Mouse (Mus musculus) heart, postnatal 14 days (tissue): Measurements from ENCODE around the gene Zcchc2. TPM values are rescaled to one million over a fixed set of nuclear protein-coding genes. Genes with fewer than 3 reads are reported as not detected.
A peak's percentile ranks its signal among the peaks of the same experiment; 100 is the strongest.

ENCODE experiments used
- DNase-seq, 2 experiments: peaks; one replicate each; pipeline ENCODE4 v3.0.0; 2021 to 2022
- intact Hi-C: fragments of 180-260 bp; cut with DNase I; formaldehyde crosslinking; loops from one replicate; pipeline ENCODE4 v1.15.1; 2025
- total RNA-seq, 2 experiments: library from RNA; stranded (reverse); gene quantifications; 2 replicates each; pipeline ENCODE4 v1.2.3; 2021

Gene Zcchc2
- total RNA-seq, 2 experiments from 2014 or later, result 8.6 to 10.4 TPM

DNA sequence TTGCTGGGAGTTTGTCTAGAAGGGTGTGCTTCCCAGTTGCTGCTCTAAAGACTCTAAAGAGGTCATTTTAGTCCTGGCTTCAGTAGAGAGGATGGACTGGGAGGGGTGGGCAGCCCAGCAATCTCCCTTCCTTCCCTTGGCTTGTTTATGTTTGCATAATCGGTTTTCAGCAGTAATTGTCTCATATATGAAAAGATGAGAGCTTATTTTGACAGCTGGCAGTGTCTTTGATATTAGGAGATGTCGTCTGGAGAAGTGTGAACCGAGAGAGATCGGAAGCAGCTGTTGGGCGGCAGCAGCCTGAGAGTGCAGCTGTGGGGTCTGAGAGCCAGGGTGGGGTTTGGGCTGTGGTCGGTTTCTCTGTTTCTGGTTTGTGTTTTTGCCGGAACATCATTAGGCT lies 75.5 kb downstream of the Zcchc2 start:
- intact Hi-C loops, result no loop called here
- DNase-seq, result peak; percentile 18 to 35

DNA sequence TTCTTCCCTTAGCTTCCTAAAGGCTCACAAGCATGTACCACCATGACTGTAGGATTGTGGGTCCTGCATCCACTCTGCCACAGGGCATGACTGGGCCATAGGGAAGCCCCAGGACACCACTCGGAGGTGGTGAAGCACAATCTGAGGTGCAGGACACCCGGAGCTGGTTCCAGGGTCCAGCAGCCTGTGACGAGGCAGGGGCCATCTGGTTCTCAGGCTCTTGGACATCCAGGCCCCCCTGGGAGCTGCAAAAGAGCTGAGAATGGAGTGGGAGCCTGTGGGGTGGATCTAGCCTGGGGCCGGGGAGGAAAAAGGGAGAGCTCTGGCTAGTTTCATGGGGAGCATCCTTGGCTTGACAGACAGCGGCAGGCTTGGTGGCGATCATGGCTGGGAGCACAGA lies 77.1 kb downstream of the Zcchc2 start:
- no peak for DNase-seq
- intact Hi-C loops, result no loop called here

DNA sequence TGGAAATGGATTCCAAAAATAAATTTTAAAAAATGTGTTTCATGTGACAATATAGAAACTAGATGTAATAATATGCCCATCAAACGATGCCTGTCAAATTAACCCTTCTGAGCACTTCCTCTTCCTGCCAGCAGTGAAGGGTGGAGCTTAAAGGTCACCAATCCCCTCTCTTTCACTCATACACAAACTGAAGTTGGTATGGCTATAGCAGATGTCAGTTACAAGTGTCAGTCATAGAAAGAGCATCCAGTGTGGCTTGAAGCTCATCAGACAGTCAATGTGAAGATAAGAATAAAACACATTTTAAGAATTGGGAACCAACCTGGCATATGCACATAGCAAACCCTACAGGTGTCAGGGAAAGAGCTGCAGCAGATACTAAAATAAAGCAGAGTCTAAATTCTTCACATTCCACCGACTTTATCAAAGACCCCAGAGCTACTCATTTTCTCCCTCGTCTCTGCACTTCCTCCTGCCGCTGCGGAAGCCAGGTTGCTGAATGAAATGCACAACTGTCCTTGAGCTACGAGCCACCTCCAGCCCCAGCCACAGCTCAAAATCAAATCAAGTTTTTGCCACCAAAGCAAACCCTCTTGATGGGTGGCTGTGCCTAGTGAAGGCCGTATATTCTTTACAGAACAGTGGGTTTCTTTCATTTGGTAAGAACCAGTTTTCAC lies 79.8 kb downstream of the Zcchc2 start:
- intact Hi-C loops, result loop anchor here (2.0 to 5.0 kb wide), 4 partner anchors 82 to 747 kb away; partner anchors contain the start of gene Phlpp1
- DNase-seq, result no peak

DNA sequence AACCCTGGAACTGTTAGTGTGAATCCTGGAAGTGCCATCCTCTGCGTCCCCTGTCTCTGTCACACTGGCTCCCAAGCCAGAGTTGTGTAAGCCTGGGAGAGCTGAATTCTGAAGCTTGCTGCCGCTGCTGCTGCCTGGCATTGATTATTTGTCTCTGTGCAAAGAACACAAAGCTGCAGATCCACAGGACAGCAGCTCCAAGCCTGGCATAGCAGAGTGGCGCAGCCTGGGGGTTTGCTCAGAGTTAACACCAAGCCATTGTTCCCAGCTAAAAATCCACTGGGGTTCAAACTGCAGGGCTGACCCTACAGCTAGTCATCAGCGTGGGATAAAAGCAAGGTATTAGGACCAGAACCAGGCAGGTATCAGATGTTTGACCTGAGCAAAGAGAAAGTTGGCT lies 80.6 kb downstream of the Zcchc2 start:
- DNase-seq, result no peak
- intact Hi-C loops, result loop anchor here (2.0 to 5.0 kb wide), 4 partner anchors 81 to 746 kb away; partner anchors contain the start of gene Phlpp1

DNA sequence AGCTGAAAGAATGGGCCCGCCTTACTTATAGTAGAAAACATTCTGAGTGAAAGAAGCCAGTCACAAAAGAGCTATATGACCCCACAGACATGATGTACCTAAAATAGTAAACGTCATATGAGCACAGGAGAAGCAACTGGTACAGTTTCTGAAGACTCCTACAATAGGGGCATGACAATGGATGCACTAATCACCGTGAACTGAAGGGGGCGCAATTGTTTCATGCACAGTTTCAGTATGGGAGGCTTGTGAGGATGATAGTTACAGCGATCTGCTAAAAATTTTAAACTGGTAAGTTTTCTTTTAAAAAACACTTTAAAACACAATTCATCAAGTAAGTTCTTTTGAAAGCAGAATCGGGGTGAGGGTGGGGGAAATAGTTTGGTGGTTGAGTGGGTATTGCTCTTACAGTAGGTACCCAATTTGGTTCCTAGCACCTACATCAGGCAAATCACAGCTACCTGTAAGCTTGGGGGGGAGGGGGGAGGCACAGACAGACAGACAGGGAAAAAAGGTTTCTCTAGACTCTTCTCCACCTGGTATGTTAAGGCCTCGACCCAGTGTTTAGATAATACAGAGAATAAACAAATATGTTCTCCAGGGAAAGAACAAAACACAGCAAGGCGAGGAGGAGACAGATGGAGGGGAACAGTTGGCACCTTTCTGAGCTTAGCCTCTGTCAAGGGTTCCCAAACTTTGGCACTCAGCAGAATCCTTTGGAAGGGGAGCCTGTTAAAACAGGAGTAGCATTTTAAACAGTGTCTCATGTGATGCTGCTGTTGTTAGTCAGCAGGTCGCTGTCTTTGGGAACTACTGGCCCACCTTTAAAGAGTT lies 81.2 kb downstream of the Zcchc2 start:
- intact Hi-C loops, result loop anchor here (2.0 to 5.0 kb wide), 4 partner anchors 81 to 746 kb away; partner anchors contain the start of gene Phlpp1
- peak; percentile 83 to 90 for DNase-seq

DNA sequence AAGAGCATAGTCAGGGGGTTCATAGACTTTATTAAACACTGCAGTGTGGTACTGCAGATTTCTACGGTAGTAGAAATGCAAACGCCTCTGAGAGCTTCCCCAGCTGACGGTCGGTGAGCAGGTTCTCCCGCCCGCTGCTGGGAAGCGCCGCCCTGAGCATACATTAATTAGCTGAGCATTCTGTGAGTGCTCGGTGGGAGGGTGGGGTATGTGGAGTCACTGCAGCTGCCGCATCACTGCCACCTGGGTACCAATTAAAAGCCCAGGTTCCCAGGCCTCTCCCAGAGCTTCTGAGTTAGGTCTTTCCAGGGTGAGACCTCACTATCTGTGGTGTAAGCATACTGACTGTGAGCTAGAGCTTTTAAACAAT lies 81.8 kb downstream of the Zcchc2 start:
- intact Hi-C loops, result loop anchor here (5.0 kb wide), 2 partner anchors 80 to 745 kb away; no protein-coding TSS in a partner anchor
- no peak for DNase-seq

DNA sequence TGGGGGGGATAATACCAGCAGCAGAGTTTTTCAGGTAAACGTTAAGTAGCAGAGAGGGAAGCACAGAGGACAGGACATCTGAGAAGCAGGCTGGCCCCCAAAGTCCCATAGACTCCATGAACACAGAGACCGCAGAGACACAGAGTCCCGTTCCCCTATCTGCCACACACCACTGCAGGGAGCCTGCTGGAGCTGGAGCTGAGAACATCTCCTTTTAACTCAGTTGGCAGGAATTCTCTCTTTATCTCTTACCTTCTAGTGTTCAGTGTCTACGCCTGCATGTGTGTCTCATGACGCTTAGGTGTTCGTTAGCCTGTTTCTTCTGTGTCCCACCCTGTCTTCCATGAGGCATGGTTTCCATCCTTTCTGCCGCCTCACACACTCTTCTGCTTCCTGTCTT lies 83.0 kb downstream of the Zcchc2 start:
- intact Hi-C loops, result loop anchor here (5.0 kb wide), 2 partner anchors 79 to 744 kb away; no protein-coding TSS in a partner anchor
- DNase-seq, result no peak

DNA sequence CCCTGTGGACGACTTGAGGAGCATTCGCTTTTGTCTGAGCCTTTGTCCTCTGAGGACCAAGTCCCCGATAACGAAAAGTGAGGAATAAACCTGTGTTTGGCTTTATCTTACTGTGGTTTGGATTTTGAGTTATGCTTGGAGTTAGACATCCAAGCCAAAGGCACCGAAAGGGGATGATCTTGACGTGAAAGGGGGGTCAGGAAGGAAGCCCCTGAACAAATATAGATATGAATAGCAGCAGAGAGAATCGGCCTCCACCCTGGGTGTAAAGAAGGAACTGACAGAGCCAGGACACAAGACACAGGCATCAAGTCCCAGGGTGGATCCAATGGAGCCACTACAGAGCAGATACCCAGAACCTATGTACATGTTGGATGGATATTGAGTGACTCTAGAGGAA lies 83.9 kb downstream of the Zcchc2 start:
- no peak for DNase-seq
- intact Hi-C loops, result loop anchor here (5.0 kb wide), 2 partner anchors 78 to 743 kb away; no protein-coding TSS in a partner anchor

DNA sequence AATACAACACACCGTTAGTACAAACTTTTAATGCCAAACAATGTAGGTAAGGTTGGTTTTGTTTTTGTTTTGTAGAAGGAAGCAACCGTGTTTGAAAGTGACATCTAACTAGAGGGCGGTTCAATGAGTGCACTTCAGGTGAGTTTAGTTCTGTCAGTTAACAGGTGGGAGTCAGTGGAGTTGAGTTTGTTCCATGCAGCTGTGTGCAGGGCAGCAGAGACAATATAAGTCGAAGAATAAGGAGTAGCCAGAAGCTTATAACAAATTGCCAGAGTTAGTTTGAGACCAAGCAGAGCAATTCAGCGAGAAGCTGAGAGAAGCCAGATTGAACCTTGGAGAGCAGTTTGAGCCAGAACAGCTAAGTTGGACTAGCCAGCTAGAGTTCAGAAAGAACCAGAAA lies 84.5 kb downstream of the Zcchc2 start:
- DNase-seq, result no peak
- intact Hi-C loops, result loop anchor here (5.0 kb wide), 2 partner anchors 78 to 743 kb away; no protein-coding TSS in a partner anchor

DNA sequence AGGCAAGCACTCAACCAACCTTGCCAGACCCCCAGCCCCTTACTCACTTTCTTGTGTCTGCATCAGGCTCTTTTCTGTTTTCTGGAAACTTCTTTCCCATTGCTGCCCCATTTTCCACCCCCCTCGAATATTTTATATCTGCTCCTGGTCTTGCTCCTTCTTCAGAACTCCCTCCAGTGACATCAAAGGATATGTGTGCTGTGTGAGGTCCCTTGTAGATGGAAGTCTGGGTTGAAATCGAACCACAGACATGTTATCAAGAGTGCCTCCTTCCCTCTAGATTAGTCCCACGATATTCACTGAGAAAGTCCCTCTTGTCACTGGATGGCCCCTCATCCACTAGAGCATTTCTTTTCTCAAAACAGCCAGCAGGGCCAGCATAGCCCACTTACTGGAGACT lies 86.4 kb downstream of the Zcchc2 start:
- intact Hi-C loops, result no loop called here
- no peak for DNase-seq

DNA sequence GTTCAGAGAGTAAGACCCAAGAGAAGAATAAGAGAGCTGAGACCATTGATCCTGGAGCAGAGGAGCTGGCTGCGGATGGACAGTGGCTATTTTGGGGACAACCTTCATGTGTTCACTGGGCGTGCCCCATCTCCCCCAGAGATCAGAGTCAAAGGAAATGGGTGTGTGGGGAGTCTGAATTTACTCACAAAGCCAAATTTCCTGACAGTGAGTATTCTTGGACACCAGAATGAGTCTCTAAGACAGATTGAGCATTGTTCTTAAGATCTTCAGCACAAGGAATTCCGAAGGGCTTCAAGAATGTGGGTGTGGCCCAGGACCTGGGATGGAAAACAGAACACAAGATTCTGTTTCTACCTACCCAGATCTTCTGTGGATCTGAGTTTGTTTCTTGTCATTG lies 87.0 kb downstream of the Zcchc2 start:
- peak in 1 of 2 experiments; percentile 23 for DNase-seq

More for the DNA sequence above, 87.0 kb downstream of the Zcchc2 start:
- intact Hi-C loops, result no loop called here

Other genes with a start within 250 kb of the Zcchc2 start
- 1 to 10 TPM; 1.6 to 1.7 TPM for gene Tnfrsf11a, start 209.7 kb upstream of the Zcchc2 start, total RNA-seq
- gene Phlpp1, start 181.3 kb downstream of the Zcchc2 start, total RNA-seq, result 10 to 100 TPM; 19.7 TPM